Mouse (Mus musculus) liver, embryonic 12.5 days (tissue): ENCODE results near the gene Spred2. TPM values are rescaled to one million over a fixed set of nuclear protein-coding genes. Genes with fewer than 3 reads are reported as not detected.
"Not testable (repeated sequence)": the region's sequence is repeated elsewhere in the genome, so short reads cannot be mapped to it uniquely, and the experiment has no call there.

ENCODE experiments used
- ATAC-seq: fragments of 200-750 bp; cut with Nextera tagmentation; 2 replicates; pipeline ENCODE4 v1.8.0; 2017; ENCODE audit warnings: moderate number of reproducible peaks, mild to moderate bottlenecking, moderate library complexity
- H3K27ac ChIP-seq: fragments of 300-500 bp; sonication (generic); 2 replicates; pipeline ENCODE4 v1.5.1; 2016; ENCODE audit warnings: mild to moderate bottlenecking
- H3K27me3 ChIP-seq: fragments of 300-500 bp; sonication (generic); replicated peaks from 2 replicates; pipeline ENCODE4 v1.6.1; 2016; ENCODE audit warnings: mild to moderate bottlenecking, moderate library complexity
- H3K36me3 ChIP-seq: fragments of 300-500 bp; sonication (generic); 2 replicates; pipeline ENCODE4 v1.6.1; 2016; ENCODE audit warnings: mild to moderate bottlenecking, moderate library complexity
- H3K4me1 ChIP-seq: fragments of 300-500 bp; sonication (generic); 2 replicates; pipeline ENCODE4 v1.6.1; 2016
- H3K4me2 ChIP-seq: fragments of 300-500 bp; sonication (generic); 2 replicates; pipeline ENCODE4 v1.6.1; 2016; ENCODE audit warnings: mild to moderate bottlenecking, moderate library complexity
- H3K4me3 ChIP-seq: fragments of 300-500 bp; sonication (generic); 2 replicates; pipeline ENCODE4 v1.5.1; 2016; ENCODE audit warnings: mild to moderate bottlenecking, moderate library complexity
- H3K9ac ChIP-seq: fragments of 300-500 bp; sonication (generic); 2 replicates; pipeline ENCODE4 v1.6.1; 2016; ENCODE audit warnings: mild to moderate bottlenecking, moderate library complexity
- H3K9me3 ChIP-seq: fragments of 300-500 bp; sonication (generic); replicated peaks from 2 replicates; pipeline ENCODE4 v1.6.1; 2016; ENCODE audit warnings: mild to moderate bottlenecking, moderate library complexity
- WGBS: fragments of 180-500 bp; shearing (Covaris S2); methylation state at CpG from one replicate; pipeline ENCODE4 v1.1.7; 2016; ENCODE audit not compliant: insufficient replicate concordance; 5-methylcytosine and 5-hydroxymethylcytosine counted together
- polyA plus RNA-seq: library from polyadenylated mRNA; unstranded; fragments of >200 nt; fragmentation: Nextera tagmentation; extraction: Ambion mirVana; gene quantifications from 2 replicates; pipeline ENCODE4 v1.2.1, GENCODE M21; 2016

Gene Spred2
- polyA plus RNA-seq, 1 experiment from 2014 or later = 3.6 TPM

GRCm38 (mm10) chr11:20042106-20042505, 117.9 kb downstream of the Spred2 start:
- no peak overlapping the region for H3K4me2 ChIP-seq
- 0 out of 2 replicates have a peak, but pooled peaks cover 6% of the 10 kb centered on the region for H3K27me3 ChIP-seq
- no peak for ATAC-seq
- no peaks in the 10 kb centered on the region for H3K9me3 ChIP-seq
- H3K36me3 ChIP-seq = no peaks in the 10 kb centered on the region
- H3K4me3 ChIP-seq = no peak overlapping the region
- no peak overlapping the region for H3K9ac ChIP-seq
- no peak overlapping the region for H3K27ac ChIP-seq
- H3K4me1 ChIP-seq = peaks cover 24% of the 10 kb centered on the region
- WGBS = 74% methylated on average over 4 of the region's 4 CpGs

- Histone ChIP-seq H3K4me3 (no peak overlapping the region), H3K4me1 (peaks cover 20% of the 10 kb centered on the region), H3K27ac (no peak overlapping the region), H3K36me3 (no peaks in the 10 kb centered on the region), H3K4me2 (no peak overlapping the region), H3K9ac (no peak overlapping the region), H3K9me3 (no peaks in the 10 kb centered on the region), H3K27me3 (no peaks in the 10 kb centered on the region)
- ATAC-seq = peak; percentile 66
- 54% methylated on average over 4 of the region's 4 CpGs for WGBS
Observed at GRCm38 (mm10) chr11:20043256-20043655, 119.1 kb downstream of the Spred2 start.

- ATAC-seq = no peak
- Histone ChIP-seq H3K4me2 (no peak overlapping the region), H3K27ac (no peak overlapping the region), H3K9me3 (no peaks in the 10 kb centered on the region), H3K36me3 (no peaks in the 10 kb centered on the region), H3K4me1 (peaks cover 20% of the 10 kb centered on the region), H3K9ac (no peak overlapping the region), H3K27me3 (no peaks in the 10 kb centered on the region), H3K4me3 (no peak overlapping the region)
- WGBS = 49% methylated on average over 3 of the region's 3 CpGs
Observed at GRCm38 (mm10) chr11:20045586-20045985, 121.4 kb downstream of the Spred2 start.

GRCm38 (mm10) chr11:20052814-20053536, 128.8 kb downstream of the Spred2 start:
- H3K4me2 ChIP-seq = peak overlapping the region; percentile 51
- no peaks in the 10 kb centered on the region for H3K9me3 ChIP-seq
- peak overlapping the region; percentile 42 for H3K27ac ChIP-seq
- ATAC-seq = peak; percentile 80
- peaks cover 23% of the 10 kb centered on the region for H3K36me3 ChIP-seq
- WGBS = 21% methylated on average over 13 of the region's 13 CpGs
- no peaks in the 10 kb centered on the region for H3K27me3 ChIP-seq
- H3K4me1 ChIP-seq = peaks cover 14% of the 10 kb centered on the region
- no peak overlapping the region for H3K4me3 ChIP-seq
- H3K9ac ChIP-seq = no peak overlapping the region

- Histone ChIP-seq H3K27ac (no peak overlapping the region), H3K4me1 (peaks cover 14% of the 10 kb centered on the region), H3K9me3 (no peaks in the 10 kb centered on the region), H3K4me3 (no peak overlapping the region), H3K27me3 (no peaks in the 10 kb centered on the region), H3K36me3 (peaks cover 30% of the 10 kb centered on the region), H3K9ac (no peak overlapping the region), H3K4me2 (no peak overlapping the region)
- no peak for ATAC-seq
- WGBS = 64% methylated on average over 3 of the region's 3 CpGs
Observed at GRCm38 (mm10) chr11:20053951-20054350, 129.8 kb downstream of the Spred2 start.

- H3K9ac ChIP-seq = no peak overlapping the region
- no peaks in the 10 kb centered on the region for H3K9me3 ChIP-seq
- no peak overlapping the region for H3K27ac ChIP-seq
- H3K4me1 ChIP-seq = peaks cover 14% of the 10 kb centered on the region
- H3K36me3 ChIP-seq = peaks cover 37% of the 10 kb centered on the region
- 72% methylated on average over 5 of the region's 5 CpGs for WGBS
- no peak for ATAC-seq
- no peaks in the 10 kb centered on the region for H3K27me3 ChIP-seq
- no peak overlapping the region for H3K4me2 ChIP-seq
- H3K4me3 ChIP-seq = no peak overlapping the region
Observed at GRCm38 (mm10) chr11:20054617-20055016, 130.4 kb downstream of the Spred2 start.

GRCm38 (mm10) chr11:20056168-20056567, 132.0 kb downstream of the Spred2 start:
- Histone ChIP-seq H3K9me3 (no peaks in the 10 kb centered on the region), H3K9ac (no peak overlapping the region), H3K27me3 (no peaks in the 10 kb centered on the region), H3K4me1 (peaks cover 14% of the 10 kb centered on the region), H3K36me3 (peaks cover 53% of the 10 kb centered on the region), H3K27ac (no peak overlapping the region), H3K4me2 (no peak overlapping the region), H3K4me3 (no peak overlapping the region)
- no peak for ATAC-seq
- WGBS = 71% methylated on average over 1 of the region's 1 CpGs

GRCm38 (mm10) chr11:20057429-20057828, 133.3 kb downstream of the Spred2 start:
- Histone ChIP-seq H3K9me3 (no peaks in the 10 kb centered on the region), H3K4me2 (no peak overlapping the region), H3K4me3 (no peak overlapping the region), H3K27me3 (no peaks in the 10 kb centered on the region), H3K36me3 (peaks cover 58% of the 10 kb centered on the region), H3K27ac (no peak overlapping the region), H3K9ac (no peak overlapping the region), H3K4me1 (peaks cover 12% of the 10 kb centered on the region)
- WGBS = 81% methylated on average over 2 of the region's 2 CpGs
- no peak for ATAC-seq

- ATAC-seq = no peak
- Histone ChIP-seq H3K9ac (no peak overlapping the region), H3K9me3 (no peaks in the 10 kb centered on the region), H3K4me1 (no peaks in the 10 kb centered on the region), H3K27ac (no peak overlapping the region), H3K27me3 (no peaks in the 10 kb centered on the region), H3K36me3 (peaks cover 76% of the 10 kb centered on the region), H3K4me3 (no peak overlapping the region), H3K4me2 (no peak overlapping the region)
- WGBS = 77% methylated on average over 3 of the region's 3 CpGs
Observed at GRCm38 (mm10) chr11:20059736-20060135, 135.6 kb downstream of the Spred2 start.

- 90% methylated on average over 9 of the region's 9 CpGs for WGBS
- H3K9me3 ChIP-seq, H3K4me3 ChIP-seq, H3K4me2 ChIP-seq, H3K4me1 ChIP-seq, ATAC-seq, H3K9ac ChIP-seq, H3K27ac ChIP-seq, H3K27me3 ChIP-seq: not testable (repeated sequence)
- H3K36me3 ChIP-seq = peaks cover 81% of the 10 kb centered on the region
Observed at GRCm38 (mm10) chr11:20062801-20063200, 138.6 kb downstream of the Spred2 start.

GRCm38 (mm10) chr11:20064086-20064485, 139.9 kb downstream of the Spred2 start:
- 77% methylated on average over 2 of the region's 2 CpGs for WGBS
- not testable (repeated sequence) for H3K4me3 ChIP-seq, H3K4me2 ChIP-seq, H3K27me3 ChIP-seq, H3K9ac ChIP-seq, H3K9me3 ChIP-seq, H3K4me1 ChIP-seq, ATAC-seq, H3K27ac ChIP-seq
- peaks cover 83% of the 10 kb centered on the region for H3K36me3 ChIP-seq

- Histone ChIP-seq H3K4me2 (no peak overlapping the region), H3K27ac (no peak overlapping the region), H3K9ac (no peak overlapping the region), H3K9me3 (no peaks in the 10 kb centered on the region), H3K36me3 (peaks cover 83% of the 10 kb centered on the region), H3K4me1 (no peaks in the 10 kb centered on the region), H3K4me3 (no peak overlapping the region), H3K27me3 (no peaks in the 10 kb centered on the region)
- 85% methylated on average over 2 of the region's 2 CpGs for WGBS
- no peak for ATAC-seq
Observed at GRCm38 (mm10) chr11:20064926-20065325, 140.8 kb downstream of the Spred2 start.

- H3K27ac ChIP-seq = no peak overlapping the region
- H3K4me1 ChIP-seq = no peaks in the 10 kb centered on the region
- no peak for ATAC-seq
- H3K36me3 ChIP-seq = peaks cover 82% of the 10 kb centered on the region
- 91% methylated on average over 1 of the region's 1 CpGs for WGBS
- no peak overlapping the region for H3K4me3 ChIP-seq
- no peak overlapping the region for H3K4me2 ChIP-seq
- no peak overlapping the region for H3K9ac ChIP-seq
- no peaks in the 10 kb centered on the region for H3K9me3 ChIP-seq
- no peaks in the 10 kb centered on the region for H3K27me3 ChIP-seq
Observed at GRCm38 (mm10) chr11:20066106-20066505, 141.9 kb downstream of the Spred2 start.
